Mouse (Mus musculus) C2C12 (cell line): Measurements from ENCODE around the gene Mrpl30.

Experiments used
- CEBPB ChIP-seq: IDR thresholded peaks from one replicate; pipeline ENCODE4 v1.6.1; 2011; ENCODE audit warnings: low read depth, mild to moderate bottlenecking, control low read depth, moderate library complexity
- CTCF ChIP-seq: IDR thresholded peaks from one replicate; pipeline ENCODE4 v1.5.1; 2011; ENCODE audit not compliant: control insufficient read depth, insufficient read depth, insufficient read length
- FOSL1 ChIP-seq: IDR thresholded peaks from one replicate; pipeline ENCODE4 v1.8.0; 2011; ENCODE audit warnings: mild to moderate bottlenecking, low read length; ENCODE audit not compliant: poor library complexity, insufficient read depth, severe bottlenecking
- MAX ChIP-seq: IDR thresholded peaks from one replicate; pipeline ENCODE4 v1.6.1; 2011; ENCODE audit warnings: mild to moderate bottlenecking, control low read depth
- MYOD1 ChIP-seq: IDR thresholded peaks from one replicate; pipeline ENCODE4 v1.6.1; 2011; ENCODE audit warnings: low read depth; ENCODE audit not compliant: control insufficient read depth, insufficient read length
- MYOG ChIP-seq: IDR thresholded peaks from one replicate; pipeline ENCODE4 v1.6.1; 2011; ENCODE audit not compliant: control insufficient read depth, insufficient read length; ENCODE audit errors: extremely low read depth
- USF1 ChIP-seq: IDR thresholded peaks from one replicate; pipeline ENCODE4 v1.6.1; 2011; ENCODE audit warnings: low read depth, mild to moderate bottlenecking, control low read depth, moderate library complexity

DNA sequence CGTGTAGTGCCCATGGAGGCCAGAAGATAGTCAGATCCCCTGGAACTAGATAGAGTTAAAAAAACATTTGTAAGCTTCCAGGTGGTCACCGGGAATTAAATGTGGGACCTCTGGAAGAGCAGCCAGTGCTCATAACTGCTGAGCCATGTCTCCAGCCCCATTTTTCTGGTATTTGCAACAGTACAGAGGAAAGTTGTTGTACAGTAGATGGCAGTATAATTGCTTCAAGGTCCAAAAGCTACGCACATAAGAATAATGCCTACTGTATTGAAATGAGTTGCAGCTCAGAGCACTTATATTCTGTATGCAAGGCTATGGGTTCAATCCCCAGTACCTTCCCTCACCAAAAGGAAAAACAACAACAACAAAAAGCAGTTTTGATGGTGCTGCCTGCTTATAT is 1.1 kb downstream of the Mrpl30 start:
- TF ChIP-seq CTCF (no peak), CEBPB (no peak), MAX (no peak), USF1 (no peak), MYOG (no peak), FOSL1 (no peak), MYOD1 (no peak)
